Mouse (Mus musculus) neural tube, postnatal 0 days (tissue): ENCODE data around the gene Copb2. TPM values are rescaled to one million over a fixed set of nuclear protein-coding genes. Genes with fewer than 3 reads are reported as not detected.

ENCODE experiments used
- polyA plus RNA-seq: library from polyadenylated mRNA; unstranded; fragments of >200 nt; fragmentation: Nextera tagmentation; extraction: Ambion mirVana; gene quantifications from 2 replicates; pipeline ENCODE4 v1.2.1, GENCODE M21; 2015

Copb2 gene
- 90.3 and 93.2 TPM in 2 replicates for polyA plus RNA-seq

DNA sequence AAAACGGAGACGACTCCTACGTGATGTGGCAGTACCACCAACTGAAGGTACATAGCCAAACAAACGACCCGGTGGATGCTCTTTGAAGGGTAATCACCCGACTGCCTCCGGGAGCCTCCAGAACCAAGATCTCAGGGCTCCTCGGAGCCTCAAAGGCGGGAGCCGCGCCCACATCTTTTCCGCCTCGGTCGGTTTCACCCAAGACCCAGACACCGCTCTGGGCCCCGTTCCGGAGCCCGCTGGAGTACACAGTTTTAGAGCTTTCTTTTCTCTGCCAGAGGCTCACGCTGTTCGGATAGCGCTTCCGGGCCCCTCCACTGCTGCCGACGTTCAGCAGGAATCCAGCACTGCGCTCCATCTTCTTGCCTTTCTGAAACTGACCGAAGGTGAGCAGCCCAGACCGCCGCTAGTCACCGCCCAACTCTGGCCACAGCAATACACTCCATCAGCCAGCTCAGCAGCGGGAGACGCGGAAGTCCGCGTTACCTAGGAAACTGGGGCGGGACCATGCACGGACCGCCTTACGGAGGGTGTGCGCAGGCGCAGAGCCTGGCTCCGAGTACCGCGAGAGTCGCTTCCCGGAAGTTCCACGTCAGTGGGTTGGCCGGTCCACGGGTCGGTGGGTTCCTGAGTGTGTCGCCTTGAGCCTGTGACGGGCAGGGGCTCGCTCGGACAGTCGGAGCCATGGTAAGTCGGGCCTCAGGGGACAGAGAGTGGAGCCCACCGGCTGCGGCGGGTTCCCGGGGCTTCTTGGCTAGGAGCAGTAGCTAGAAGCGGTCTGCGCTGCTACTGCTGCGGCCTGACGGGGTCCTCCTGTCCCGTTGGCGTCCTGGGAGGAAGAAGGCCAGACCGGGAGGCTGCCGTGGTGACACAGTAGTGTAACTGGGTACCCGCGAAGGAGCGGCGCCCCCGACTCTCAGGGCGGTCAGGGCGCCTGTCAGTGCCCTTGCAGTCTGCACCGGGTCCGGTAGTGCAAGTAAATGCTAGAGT is at the start of gene Copb2:
Gene Copb2, plus strand, starts transcription at position 585 of the 990 bp plus-strand sequence.

GRCm38 (mm10) chr9:98601156-98601836 is 37.8 kb downstream of the Copb2 start, which contains the start of gene Mrps22:
Gene Mrps22, minus strand, starts transcription at chr9:98601660.

Other genes starting within 250 kb of the Copb2 start
- gene Rbp1, start 140.8 kb upstream of the Copb2 start, polyA plus RNA-seq: 60.4 and 64.8 TPM in 2 replicates
- gene Rbp2, start 77.6 kb upstream of the Copb2 start, polyA plus RNA-seq: 2.7 and 3.3 TPM in 2 replicates
- 51.2 and 54.5 TPM in 2 replicates for gene Mrps22, start 37.9 kb downstream of the Copb2 start, polyA plus RNA-seq